Mouse (Mus musculus): ENCODE data around the gene Psg17.

DNA sequence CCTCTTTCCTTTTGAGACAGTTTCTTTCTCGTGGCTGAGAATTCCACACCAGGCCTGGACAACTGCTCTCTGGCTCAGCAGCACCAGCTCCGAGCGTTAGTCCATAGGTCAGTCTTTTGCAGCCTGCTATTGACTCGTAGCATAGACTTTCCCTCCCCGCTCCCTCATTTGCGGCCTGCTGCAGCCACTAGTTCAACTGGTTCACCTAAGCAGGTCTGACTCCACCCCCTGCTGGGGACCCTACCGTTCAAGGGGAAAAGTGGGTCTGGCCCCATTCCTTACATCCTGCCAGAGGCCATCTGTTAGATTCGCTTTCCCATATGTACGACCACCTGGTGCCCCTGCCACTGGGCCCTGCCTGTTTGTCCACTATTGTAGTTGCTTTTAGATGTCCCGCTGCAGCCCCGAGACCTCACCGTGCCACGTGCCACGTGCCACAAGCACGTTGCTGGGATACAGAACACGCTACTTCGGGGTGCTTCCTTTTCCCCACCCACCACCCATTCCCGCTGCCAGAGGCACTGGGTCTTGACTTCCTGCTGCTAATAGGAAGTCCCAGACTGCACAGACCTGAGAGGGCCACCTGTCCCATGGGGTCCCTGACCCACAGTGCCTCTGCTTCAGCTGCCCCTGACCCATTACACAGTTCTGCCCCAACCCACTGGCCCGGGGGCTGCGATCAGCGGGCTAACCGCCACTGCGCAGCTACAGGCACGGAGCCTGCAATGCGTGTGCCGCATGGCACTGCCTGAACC, 6.6 kb upstream of the Psg17 start:
- TF ChIP-seq POLR2A (IDR thresholded peaks at IDR 0.05; ENCODE audit: low read depth, low read length) (no peak), CTCF (IDR thresholded peaks at IDR 0.05; ENCODE audit: extremely low read depth, insufficient read depth, insufficient read length, insufficient replicate concordance) (no peak)
